Mouse (Mus musculus) gastrocnemius, adult 2 months (tissue): Measurements from ENCODE around the gene Vmp1. TPM values are rescaled to one million over a fixed set of nuclear protein-coding genes. Genes with fewer than 3 reads are reported as not detected.

Experiments used
- DNase-seq: peaks from one replicate; pipeline ENCODE4 v3.0.0; 2022
- H3K27ac ChIP-seq: fragments of 200-600 bp; 2 replicates; pipeline ENCODE4 v1.8.1; 2022; ENCODE audit warnings: mild to moderate bottlenecking
- H3K4me3 ChIP-seq: fragments of 200-600 bp; 2 replicates; pipeline ENCODE4 v1.8.1; 2022; ENCODE audit warnings: mild to moderate bottlenecking, moderate library complexity
- CTCF ChIP-seq: fragments of 200-600 bp; IDR thresholded peaks from 2 replicates; pipeline ENCODE4 v1.8.1; 2022; ENCODE audit warnings: antibody characterized with exemption, mild to moderate bottlenecking, moderate library complexity
- intact Hi-C: fragments of 180-260 bp; cut with DNase I; formaldehyde crosslinking; loops from one replicate; pipeline ENCODE4 v1.15.1; 2025
- total RNA-seq, 2 experiments: library from RNA; stranded (reverse); gene quantifications; 2 replicates each; pipeline ENCODE4 v1.2.3; 2021

The Vmp1 gene
- total RNA-seq, 2 experiments from 2014 or later = 84.0 to 115 TPM

GRCm38 (mm10) chr11:86691482-86691881 is 7.8 kb upstream of the Vmp1 start:
- no peak overlapping the region for H3K27ac ChIP-seq
- TF ChIP-seq CTCF = no peak
- intact Hi-C loops = no loop called here
- no peak overlapping the region for H3K4me3 ChIP-seq
- DNase-seq = no peak

GRCm38 (mm10) chr11:86690383-86690782 is 6.7 kb upstream of the Vmp1 start:
- TF ChIP-seq CTCF = no peak

GRCm38 (mm10) chr11:86685366-86685765 is 1.7 kb upstream of the Vmp1 start:
- Histone ChIP-seq H3K4me3 (no peak overlapping the region), H3K27ac (no peak overlapping the region)
- intact Hi-C loops = loop anchor here (10.0 kb wide), 1 partner anchor 329 kb away; no protein-coding TSS in a partner anchor
- TF ChIP-seq CTCF = no peak
- no peak for DNase-seq

More at GRCm38 (mm10) chr11:86690383-86690782, 6.7 kb upstream of the Vmp1 start:
- Histone ChIP-seq H3K27ac (no peak overlapping the region), H3K4me3 (no peak overlapping the region)
- DNase-seq = no peak
- intact Hi-C loops = no loop called here

- intact Hi-C loops = loop anchor here (5.0 to 10.0 kb wide), 2 partner anchors 73 to 330 kb away; partner anchors contain the start of gene Cltc
- no peak for TF ChIP-seq CTCF
- H3K27ac ChIP-seq = peak overlapping the region; percentile 99
- DNase-seq = no peak
- peak overlapping the region; percentile 91 for H3K4me3 ChIP-seq
These were observed 733 bp upstream of the Vmp1 start for GRCm38 (mm10) chr11:86684126-86685012.

- no peak for DNase-seq
- peak overlapping the region; percentile 99 for H3K27ac ChIP-seq
- no peak for TF ChIP-seq CTCF
- peak overlapping the region; percentile 91 for H3K4me3 ChIP-seq
- intact Hi-C loops = loop anchor here (5.0 to 10.0 kb wide), 2 partner anchors 74 to 332 kb away; partner anchors contain the start of gene Cltc
These were observed 775 bp downstream of the Vmp1 start for GRCm38 (mm10) chr11:86682861-86683260.

- H3K4me3 ChIP-seq = peak overlapping the region; percentile 91
- H3K27ac ChIP-seq = peak overlapping the region; percentile 99; the same call in 1 of the 2 replicates
- TF ChIP-seq CTCF = no peak
- intact Hi-C loops = loop anchor here (5.0 to 10.0 kb wide), 2 partner anchors 76 to 333 kb away; partner anchors contain the start of gene Cltc
- no peak for DNase-seq
These were observed 2.2 kb downstream of the Vmp1 start for GRCm38 (mm10) chr11:86681423-86681822.

GRCm38 (mm10) chr11:86680729-86681128 is 2.9 kb downstream of the Vmp1 start:
- no peak for DNase-seq
- intact Hi-C loops = loop anchor here (5.0 to 10.0 kb wide), 2 partner anchors 77 to 334 kb away; partner anchors contain the start of gene Cltc

GRCm38 (mm10) chr11:86678957-86679356 is 4.7 kb downstream of the Vmp1 start:
- no peak overlapping the region for H3K4me3 ChIP-seq
- peak overlapping the region; percentile 39 for H3K27ac ChIP-seq
- TF ChIP-seq CTCF = no peak
- DNase-seq = no peak
- intact Hi-C loops = no loop called here

More at GRCm38 (mm10) chr11:86680729-86681128, 2.9 kb downstream of the Vmp1 start:
- Histone ChIP-seq H3K4me3 (no peak overlapping the region), H3K27ac (peak overlapping the region; percentile 25; the same call in 1 of the 2 replicates)
- no peak for TF ChIP-seq CTCF

- H3K4me3 ChIP-seq = no peak overlapping the region
- no peak for DNase-seq
- intact Hi-C loops = no loop called here
- no peak for TF ChIP-seq CTCF
- H3K27ac ChIP-seq = no peak overlapping the region
These were observed 8.1 kb downstream of the Vmp1 start for GRCm38 (mm10) chr11:86675520-86675919.

GRCm38 (mm10) chr11:86672772-86673171 is 10.9 kb downstream of the Vmp1 start:
- intact Hi-C loops = no loop called here
- Histone ChIP-seq H3K27ac (peak overlapping the region; percentile 93), H3K4me3 (no peak overlapping the region)
- TF ChIP-seq CTCF = no peak
- no peak for DNase-seq

GRCm38 (mm10) chr11:86671041-86671675 is 12.5 kb downstream of the Vmp1 start:
- peak overlapping the region; percentile 65 for H3K4me3 ChIP-seq
- no peak for TF ChIP-seq CTCF
- no peak for DNase-seq
- intact Hi-C loops = no loop called here
- H3K27ac ChIP-seq = peak overlapping the region; percentile 93

GRCm38 (mm10) chr11:86668169-86668568 is 15.5 kb downstream of the Vmp1 start:
- no peak for TF ChIP-seq CTCF
- H3K4me3 ChIP-seq = no peak overlapping the region

GRCm38 (mm10) chr11:86667553-86667952 is 16.1 kb downstream of the Vmp1 start:
- TF ChIP-seq CTCF = no peak
- intact Hi-C loops = no loop called here
- no peak for DNase-seq
- Histone ChIP-seq H3K27ac (peak overlapping the region; percentile 93; the same call in 1 of the 2 replicates), H3K4me3 (no peak overlapping the region)

More at GRCm38 (mm10) chr11:86668169-86668568, 15.5 kb downstream of the Vmp1 start:
- intact Hi-C loops = no loop called here
- no peak for DNase-seq
- H3K27ac ChIP-seq = peak overlapping the region; percentile 93; the same call in 1 of the 2 replicates
